Mouse (Mus musculus): ENCODE measurements around the gene Glb1l.

The Glb1l gene

DNA sequence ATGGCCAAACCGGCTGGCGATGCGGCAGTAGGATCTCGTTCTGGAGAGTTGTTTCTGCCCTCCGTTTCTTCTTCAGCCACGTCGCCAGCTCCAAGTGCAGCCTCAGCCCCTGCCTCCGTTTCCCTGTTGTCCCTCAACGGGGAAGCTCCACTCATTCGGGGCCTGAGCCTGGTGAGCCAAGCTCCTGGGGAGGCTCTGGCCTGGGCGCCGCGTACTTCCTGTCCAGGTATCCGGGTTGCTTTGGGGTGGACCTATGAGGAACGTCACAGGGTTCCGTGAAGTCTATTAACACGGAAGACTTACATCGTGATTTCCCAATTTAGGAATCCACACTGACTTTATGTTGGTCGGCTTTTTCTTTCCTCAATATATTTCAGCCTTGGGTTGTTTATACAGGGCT, 18.2 kb downstream of the Glb1l start:
- peak; percentile 65 for DNase-seq (ENCODE audit: low read depth, low spot score)

DNA sequence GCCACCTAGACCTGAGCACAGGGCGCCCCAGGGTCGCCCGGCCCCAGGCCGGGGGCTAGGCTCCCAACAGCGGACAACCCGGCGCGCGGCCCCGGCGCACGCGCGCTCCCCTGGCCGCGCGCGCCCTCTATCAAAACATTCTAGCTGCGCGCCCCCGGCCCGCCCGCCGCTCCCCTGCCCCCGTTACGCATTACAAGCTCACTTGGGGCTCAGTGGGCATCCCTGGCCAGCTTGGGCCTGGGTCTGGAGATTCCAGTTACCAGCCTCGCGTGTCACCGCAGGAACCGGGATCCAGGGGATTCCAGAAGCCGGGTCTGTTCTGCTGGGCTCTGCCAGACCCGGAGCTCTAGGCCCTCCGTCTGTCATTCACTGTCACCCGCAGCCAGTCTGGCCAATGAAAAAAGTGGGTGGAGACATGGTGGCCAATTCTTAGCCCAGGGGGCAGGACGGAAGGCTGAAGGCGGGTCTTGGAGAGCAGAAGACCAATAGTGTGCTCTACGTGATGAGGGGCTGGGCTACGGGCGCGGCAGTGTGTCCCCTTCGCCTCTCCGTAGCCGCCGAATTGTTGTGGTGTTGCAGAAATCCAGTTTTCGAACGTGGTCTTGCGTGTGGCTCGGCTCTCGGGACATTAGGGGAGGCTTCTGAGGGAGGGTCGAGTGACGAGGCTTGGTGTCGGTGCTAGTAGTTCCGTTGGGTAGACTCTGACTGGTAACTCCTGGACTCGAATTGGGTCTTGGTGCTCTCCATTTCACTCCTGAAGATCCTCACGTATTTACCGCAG, 18.8 kb downstream of the Glb1l start, which contains the start of the genes Ankzf1 and Atg9a:
TSS of gene Ankzf1 (plus strand) at position 530 of the 781 bp plus-strand sequence.
TSS of gene Atg9a (minus strand) at position 575 of the 781 bp plus-strand sequence.
- DNase-seq (ENCODE audit: low read depth, low spot score): peak; percentile 98

DNA sequence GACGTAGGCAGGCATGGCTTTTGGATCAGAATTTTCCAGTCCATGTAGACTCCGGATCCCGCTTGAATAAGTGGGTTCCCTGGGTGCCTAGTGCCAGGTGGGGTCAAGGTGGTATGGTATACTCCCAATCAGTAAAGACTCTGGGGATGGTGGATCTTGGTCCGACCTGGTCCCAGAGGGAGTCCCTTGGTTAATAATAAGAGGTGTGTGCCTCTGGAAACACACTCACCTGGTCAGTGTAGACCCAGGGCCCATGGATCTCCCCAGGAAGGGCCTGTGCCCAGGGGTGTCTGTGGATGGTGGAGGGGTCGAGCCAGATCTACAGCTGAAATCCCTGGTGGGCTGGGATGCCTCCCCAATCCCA, 19.4 kb downstream of the Glb1l start:
- DNase-seq (ENCODE audit: low read depth, low spot score): no peak

DNA sequence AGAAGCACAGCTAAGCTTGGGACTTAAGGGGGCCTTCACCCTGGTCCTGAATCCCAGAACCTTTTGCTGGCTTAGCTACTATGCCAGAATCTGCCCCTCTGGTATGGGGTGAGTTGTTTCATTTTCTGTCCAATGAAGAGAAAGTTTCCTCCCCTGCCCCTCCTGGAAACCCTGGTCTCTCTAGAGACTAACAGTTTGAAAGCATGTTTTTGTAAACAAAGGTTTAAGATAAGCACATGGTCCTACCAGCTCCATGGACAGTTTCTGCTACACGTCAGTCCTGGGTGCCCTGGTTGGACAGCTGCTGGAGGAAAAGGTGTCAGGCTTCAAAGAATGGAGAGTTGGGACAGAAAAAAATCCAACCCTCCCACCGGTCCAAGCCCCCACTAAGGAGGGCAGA, 20.0 kb downstream of the Glb1l start:
- no peak for DNase-seq (ENCODE audit: low read depth, low spot score)

DNA sequence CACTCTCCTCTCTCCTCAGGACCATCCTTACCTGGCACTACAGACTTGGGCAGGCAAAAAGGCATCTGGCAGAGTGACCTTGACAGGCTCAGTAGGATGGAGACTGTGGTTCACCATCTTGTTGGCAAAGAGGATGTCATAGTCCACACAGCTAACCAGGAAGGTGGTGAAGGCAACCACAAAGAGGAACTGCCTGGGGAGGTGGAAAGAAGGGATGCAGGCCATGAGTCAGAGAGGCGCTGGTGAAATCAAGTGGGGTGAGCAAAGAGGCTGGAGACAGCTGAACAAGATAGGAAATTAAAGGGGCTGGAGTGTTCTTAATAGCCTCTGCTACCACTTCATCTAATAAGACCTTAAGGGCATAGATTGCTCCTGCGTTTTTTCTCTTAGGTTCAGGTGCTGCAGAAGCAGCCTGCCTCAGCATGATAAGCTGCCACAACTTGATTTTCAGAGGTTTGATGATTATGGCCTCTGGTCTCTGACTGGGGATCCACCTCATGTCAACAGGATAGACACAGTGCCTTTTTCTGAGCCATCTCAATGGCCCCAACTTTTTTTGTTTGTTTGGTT, 22.6 kb downstream of the Glb1l start:
- DNase-seq (ENCODE audit: low read depth, low spot score): no peak

DNA sequence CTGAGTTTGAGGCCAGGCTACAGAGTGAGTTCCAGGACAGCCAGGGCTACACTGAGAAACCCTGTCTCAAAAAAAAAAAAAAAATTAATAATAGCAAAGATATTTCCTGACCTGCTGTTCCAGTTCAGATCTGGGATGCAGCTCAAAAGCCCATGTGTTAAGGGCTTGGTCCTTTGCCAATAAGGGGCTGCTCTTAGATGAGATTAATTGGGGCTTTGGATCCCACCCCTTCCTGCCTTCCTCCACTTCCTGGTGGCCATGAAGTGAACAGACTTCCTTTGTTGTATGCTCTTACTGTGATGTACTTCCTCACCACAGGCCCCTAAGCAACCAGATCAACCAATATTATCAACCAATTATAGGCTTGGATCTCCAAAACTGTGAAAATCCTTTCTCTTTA, 23.5 kb downstream of the Glb1l start:
- DNase-seq (ENCODE audit: low read depth, low spot score): no peak

DNA sequence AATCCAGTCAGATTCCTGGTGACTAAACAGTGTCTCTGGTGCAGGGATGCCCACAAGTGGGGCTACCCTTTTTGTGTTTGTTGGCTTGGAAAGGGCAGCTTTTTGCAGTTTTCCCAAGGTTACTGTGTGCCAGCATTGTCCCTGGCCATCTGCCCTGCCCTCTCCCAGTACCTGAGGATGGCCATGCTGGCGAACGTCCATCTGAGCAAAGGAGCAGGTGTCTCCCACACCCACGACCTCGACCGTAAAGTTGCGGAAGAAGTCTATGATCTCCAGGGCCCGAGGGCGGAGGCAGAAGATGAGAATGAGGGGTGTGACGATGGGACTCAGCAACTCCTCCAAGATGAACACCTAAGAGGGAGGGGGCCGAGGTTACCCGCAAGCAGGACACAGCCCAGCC, 25.1 kb downstream of the Glb1l start:
- no peak for DNase-seq (ENCODE audit: low read depth, low spot score)

DNA sequence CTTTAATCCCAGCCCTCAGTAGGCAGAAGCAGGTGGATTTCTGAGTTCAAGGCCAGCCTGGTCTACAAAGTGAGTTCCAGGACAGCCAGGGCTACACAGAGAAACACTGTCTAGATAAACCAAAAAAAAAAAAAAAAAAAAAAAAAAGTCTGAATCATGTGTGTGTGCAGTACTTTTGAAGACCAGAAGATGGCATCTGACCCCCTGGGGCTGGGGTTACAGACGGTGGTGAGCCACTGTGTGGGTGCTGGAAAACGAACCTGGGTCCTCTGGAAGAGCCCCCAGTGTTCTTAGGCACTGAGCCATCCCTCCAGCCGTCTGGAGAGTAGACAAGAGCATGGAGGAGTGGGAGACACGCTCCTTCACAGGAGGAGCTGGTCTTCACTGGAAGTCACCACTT, 28.5 kb downstream of the Glb1l start:
- no peak for DNase-seq (ENCODE audit: low read depth, low spot score)

DNA sequence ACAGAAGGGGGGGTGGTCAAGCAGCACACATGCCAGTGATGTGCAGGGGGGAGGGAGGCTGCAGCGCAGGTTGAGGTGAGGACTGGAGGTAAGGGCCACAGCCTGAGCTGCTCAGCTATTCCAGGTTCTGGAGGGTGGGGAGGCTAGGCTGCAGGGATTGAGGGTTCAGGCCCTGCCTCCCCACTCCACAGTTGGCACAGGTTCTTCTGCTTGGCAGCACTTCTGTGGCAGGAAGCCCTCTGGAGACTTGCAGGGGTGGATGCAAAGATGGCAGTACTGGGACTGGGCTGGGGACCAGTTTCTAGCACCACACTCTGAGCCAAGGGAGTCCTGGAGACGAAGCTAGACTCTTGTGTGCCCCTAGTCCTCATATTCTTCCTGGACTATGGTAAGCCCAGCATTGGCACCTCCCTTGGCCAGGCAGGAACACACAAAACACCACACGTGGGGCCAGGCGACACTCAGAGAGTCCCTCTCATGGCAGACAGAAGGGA, 29.2 kb downstream of the Glb1l start:
- DNase-seq (ENCODE audit: low read depth, low spot score): no peak

DNA sequence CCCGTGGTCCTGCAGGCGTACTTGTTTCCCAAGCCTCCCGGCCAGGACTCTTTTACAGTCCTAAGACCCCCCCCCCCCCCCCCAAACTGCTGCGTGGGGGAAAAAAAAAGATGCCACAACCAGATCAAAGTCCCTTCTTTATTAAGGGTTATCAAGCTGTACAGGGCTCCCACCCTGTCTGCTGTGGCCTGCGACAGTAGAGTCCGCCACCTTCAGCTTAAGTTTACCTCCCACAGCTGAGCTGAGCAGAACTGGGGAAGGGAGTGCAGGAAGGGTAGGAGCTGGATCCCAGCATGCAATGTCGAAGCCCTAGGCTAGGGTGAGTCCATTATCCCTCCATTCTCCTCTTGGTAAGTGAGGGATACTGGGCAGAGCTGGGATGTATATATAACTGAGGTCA, 29.9 kb downstream of the Glb1l start:
- DNase-seq (ENCODE audit: low read depth, low spot score): no peak

DNA sequence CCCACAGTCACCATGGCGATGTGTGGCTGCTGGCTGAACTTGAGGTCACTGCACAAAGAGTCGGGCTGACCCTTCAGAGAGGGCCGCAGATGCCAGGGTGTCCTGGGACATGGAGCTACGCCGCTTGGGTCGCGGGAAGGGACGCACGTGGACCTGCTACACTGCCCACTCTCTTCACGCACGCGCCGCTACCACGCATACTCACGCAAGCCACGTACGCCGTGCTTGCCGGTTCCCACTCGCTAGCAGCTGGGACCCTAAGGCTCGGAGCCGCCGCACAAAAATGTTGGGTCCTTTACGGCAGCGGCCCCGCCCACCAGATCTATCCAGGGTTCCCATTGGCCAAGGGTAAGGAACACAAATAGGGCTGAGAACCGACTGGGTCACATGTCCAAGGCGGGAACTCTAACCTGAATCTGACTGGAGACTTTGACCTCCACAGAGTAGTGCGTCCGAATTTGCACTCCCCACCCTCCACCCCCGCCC, 30.5 kb downstream of the Glb1l start, which contains the start of gene Abcb6:
TSS of gene Abcb6 (minus strand) at position 288 of the 486 bp plus-strand sequence.
- peak; percentile 83 for DNase-seq (ENCODE audit: low read depth, low spot score)

DNA sequence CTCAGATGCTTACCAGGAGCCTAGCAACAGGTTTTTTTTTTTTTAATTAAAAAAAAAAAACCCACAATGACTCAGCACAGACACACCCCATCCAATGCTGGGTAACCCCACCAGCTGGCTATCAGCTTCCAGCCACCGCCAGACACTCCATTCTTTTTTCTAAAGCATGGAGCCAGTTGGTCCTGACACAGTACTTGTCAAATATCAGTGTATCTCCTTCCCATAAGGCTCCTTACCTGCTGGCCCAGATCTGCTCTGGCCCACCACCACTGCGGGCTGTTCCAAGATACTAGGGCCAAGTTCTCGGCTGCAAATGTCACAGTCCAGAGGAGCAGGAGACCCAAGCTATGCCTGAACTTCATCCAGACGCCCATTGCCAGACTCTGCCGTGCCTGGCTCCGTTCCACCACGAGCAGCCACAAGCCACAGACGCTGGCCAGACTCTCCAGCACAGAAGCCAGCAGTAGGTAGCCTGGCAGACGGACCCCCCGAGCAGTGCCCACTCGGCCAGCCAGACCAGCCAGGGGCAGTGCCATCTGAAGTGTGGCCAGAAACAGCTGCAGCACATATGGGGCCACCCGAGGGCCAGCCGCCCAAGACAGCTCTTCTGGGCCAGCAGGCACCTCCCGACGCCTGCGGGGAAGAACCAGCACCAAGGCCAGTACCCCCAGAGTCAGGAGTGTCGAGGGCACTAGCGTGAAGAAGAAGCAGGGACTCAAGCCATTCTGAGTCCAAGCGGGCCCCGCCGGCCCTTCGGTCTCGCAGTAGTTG, 31.1 kb downstream of the Glb1l start:
- peak; percentile 33 for DNase-seq (ENCODE audit: low read depth, low spot score)

DNA sequence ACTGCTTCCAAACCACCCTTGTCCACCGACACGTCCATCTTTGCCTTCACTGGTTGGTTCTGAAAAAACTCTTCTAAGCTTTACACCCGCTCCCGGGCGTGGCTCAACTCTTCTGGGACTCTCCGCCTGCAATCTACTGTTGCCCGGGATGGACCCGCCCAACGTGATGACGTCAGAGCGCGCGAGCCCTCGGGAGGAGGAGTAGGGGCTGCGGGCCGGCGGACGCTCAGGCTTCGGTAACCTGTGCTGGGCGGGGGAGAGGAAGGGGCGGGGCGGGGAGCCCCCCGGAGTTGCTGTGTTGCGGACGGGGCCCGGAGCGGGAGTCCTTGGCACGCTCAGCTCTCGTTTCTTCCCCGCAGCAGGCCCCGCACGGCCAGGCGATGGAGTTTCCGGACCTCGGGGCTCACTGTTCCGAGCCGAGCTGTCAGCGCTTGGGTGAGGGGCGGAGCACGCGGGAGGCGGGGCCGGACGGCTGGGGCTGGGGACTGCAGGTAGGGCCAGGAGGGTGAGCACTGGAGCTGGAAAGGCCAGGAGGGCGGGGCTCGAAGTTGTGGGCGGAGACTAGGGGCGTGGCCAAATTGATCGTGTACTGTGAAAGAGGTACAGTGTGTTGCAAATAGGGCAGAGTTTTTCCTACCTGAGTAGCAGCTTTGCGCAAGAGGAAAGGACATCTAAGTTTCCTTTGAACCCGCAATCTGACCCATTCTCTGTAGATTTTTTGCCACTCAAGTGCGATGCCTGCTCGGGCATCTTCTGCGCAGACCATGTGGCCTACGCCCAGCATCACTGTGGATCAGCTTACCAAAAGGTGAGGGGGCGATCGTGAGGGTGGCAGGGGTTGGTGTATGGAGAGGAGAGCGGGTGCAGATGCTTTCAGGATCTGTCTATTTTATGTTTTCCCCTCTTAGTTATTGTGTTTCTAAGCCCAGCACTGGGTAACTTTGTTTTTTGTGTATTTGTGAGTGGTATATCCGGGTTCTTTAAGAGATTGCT, 41.8 kb downstream of the Glb1l start, which contains the start of gene Zfand2b:
TSS of gene Zfand2b (plus strand) at position 175 of the 993 bp plus-strand sequence.
- peak; percentile 97 for DNase-seq (ENCODE audit: low read depth, low spot score)

DNA sequence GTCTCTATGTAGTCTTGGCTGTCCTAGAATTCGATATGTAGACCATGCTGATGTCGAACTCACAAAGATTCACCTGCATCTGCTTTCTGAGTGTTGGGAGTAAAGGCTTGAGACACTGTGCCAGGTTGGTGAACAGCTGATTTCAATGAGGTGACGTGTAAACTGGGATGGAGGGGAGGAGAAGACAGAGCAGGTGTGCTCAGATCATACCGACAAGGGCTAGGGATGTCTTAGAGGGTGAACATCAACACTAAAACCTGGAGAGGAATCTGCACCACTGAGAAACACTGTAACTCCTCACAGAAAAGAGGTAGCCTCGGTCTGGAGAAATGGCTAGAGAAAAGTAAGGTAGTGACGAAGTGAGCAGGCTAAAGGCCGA, 42.5 kb downstream of the Glb1l start:
- DNase-seq (ENCODE audit: low read depth, low spot score): no peak

DNA sequence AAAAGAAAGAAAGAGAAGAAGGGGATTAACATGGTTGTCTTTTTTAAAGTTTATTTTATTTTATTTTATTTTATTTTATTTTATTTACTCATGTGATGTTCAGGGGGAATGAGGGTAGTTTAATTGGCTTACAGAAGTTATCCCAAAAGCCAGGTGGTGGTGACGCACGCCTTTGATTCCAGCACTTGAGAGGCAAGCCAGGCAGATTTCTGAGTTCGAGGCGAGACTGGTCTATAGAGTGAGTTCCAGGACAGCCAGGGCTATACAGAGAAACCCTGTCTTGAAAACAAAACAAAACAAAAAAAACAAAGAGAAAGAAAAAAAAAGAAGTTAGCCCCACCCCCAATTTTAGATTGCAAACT, 50.4 kb downstream of the Glb1l start:
- no peak for DNase-seq (ENCODE audit: low read depth, low spot score)

DNA sequence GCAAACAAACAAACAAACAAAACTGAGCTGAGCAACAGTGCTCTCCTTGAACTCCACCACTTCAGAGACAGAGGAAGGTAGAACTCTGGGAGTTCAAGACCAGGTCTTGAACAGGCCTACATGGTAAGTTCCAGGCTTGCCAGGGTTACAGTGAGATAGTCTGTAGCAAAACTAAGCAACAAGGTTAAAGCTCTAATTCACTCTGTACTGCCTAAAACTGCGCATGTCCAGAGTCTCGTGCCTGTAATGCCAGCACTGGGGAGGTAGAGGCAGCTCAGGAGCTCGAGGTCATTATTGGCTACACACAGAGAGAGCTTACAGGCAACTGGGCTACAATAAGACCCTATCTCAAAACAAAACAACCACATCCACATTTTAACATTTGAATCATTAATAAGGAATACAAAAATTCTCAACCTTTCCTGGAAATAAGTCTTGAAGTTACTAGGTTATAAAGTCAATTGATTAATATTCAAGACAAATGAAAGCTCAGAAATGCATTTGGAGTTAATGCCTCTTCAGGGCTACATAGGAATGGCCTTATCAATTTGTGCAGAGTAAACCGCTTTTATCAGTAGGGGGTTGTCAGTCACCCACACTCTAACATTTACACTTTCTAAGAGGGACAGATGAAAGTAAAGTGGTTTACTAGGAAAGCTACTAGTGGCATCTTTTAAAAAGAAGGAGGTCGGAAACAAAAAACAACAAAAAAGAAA, 50.9 kb downstream of the Glb1l start:
- no peak for DNase-seq (ENCODE audit: low read depth, low spot score)

DNA sequence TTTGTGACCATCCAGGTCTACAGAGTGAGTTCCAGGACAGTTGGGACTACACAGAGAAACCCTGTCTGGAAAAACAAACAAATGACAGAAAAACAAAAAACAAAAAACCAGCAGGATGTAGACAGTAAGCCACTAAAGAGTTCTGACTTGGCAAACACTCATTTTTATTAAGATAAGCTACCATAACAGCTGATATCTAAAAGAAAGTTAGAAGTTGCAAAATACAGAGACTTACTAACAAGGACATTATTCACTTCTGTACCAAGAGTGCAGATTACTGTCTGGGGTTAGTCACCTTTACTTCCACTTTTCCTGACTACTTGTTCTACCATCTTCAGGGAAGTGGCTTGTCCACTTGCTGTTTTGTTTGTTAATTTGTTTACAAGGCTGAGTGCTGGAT, 51.6 kb downstream of the Glb1l start:
- no peak for DNase-seq (ENCODE audit: low read depth, low spot score)

DNA sequence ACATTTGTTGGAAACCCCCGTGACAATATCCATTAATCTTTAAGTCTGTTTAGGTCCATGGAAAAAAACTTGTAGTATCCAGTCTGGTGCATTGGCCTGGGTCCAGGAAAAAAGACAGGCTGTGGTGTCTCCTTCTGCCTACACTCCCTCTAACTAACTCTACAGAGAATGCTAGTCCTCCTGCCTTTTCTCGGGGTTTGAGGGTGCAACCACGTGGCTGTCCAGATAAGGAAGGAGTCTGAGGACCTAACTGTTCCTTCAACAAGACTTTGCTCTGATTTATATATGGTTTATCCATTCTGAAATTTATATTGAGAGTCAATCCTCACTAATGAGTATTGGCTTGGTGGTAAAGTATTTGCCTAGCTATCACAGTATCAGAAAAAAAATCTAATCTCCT, 54.8 kb downstream of the Glb1l start:
- no peak for DNase-seq (ENCODE audit: low read depth, low spot score)

DNA sequence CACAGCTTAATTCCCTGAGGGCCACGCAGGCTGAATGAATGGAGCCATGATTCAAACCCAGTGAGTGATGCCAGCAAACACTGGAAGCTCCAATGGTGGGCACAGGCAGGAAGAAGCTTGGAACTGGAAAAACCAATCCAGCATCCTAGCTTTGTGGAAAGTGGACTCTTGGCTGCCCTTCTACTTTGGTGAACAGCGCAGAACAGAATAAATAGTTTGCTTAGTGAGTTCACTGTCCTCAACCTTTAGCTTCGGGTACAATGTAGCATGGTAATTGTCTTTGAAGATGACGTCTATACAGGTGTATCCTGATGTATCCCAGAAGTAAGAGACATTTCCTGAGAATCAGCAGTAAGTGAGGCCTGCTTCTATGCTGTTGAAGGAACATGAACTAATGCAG, 61.9 kb downstream of the Glb1l start:
- no peak for DNase-seq (ENCODE audit: low read depth, low spot score)
